Mouse (Mus musculus) forebrain, embryonic 14.5 days (tissue): Measurements from ENCODE around the gene Ribc2. TPM values are rescaled to one million over a fixed set of nuclear protein-coding genes. Genes with fewer than 3 reads are reported as not detected.

ENCODE experiments used
- ATAC-seq: fragments of 200-750 bp; cut with Nextera tagmentation; 2 replicates; pipeline ENCODE4 v1.8.0; 2017; ENCODE audit warnings: mild to moderate bottlenecking, moderate library complexity
- DNase-seq: peaks from one replicate; pipeline ENCODE4 v3.0.0-alpha.2; 2015; ENCODE audit warnings: low spot score
- H3K27ac ChIP-seq: fragments of 300-500 bp; sonication (generic); 2 replicates; pipeline ENCODE4 v1.5.1; 2014; ENCODE audit warnings: low read depth, mild to moderate bottlenecking, control low read depth, low read length, moderate library complexity
- H3K27me3 ChIP-seq: fragments of 300-500 bp; sonication (generic); replicated peaks from 2 replicates; pipeline ENCODE4 v1.6.1; 2014; ENCODE audit warnings: low read length, control low read depth, mixed read lengths; ENCODE audit not compliant: control insufficient read depth, insufficient read depth
- H3K36me3 ChIP-seq: fragments of 300-500 bp; sonication (generic); 2 replicates; pipeline ENCODE4 v1.6.1; 2014; ENCODE audit warnings: low read length, control low read depth; ENCODE audit not compliant: control insufficient read depth, insufficient read depth
- H3K4me1 ChIP-seq: fragments of 300-500 bp; sonication (generic); 2 replicates; pipeline ENCODE4 v1.6.1; 2014; ENCODE audit warnings: antibody characterized with exemption, low read length, control low read depth; ENCODE audit not compliant: control insufficient read depth, insufficient read depth
- H3K4me2 ChIP-seq: fragments of 300-500 bp; sonication (generic); 2 replicates; pipeline ENCODE4 v1.6.1; 2014; ENCODE audit warnings: mild to moderate bottlenecking, control low read depth, low read length
- H3K4me3 ChIP-seq: fragments of 300-500 bp; sonication (generic); 2 replicates; pipeline ENCODE4 v1.5.1; 2014; ENCODE audit warnings: low read depth, low read length, control low read depth
- H3K9ac ChIP-seq: fragments of 300-500 bp; sonication (generic); 2 replicates; pipeline ENCODE4 v1.6.1; 2014; ENCODE audit warnings: mild to moderate bottlenecking, low read length, control low read depth, moderate library complexity
- H3K9me3 ChIP-seq: fragments of 300-500 bp; sonication (generic); replicated peaks from 2 replicates; pipeline ENCODE4 v1.6.1; 2016; ENCODE audit warnings: low read length, control low read depth, mixed read lengths; ENCODE audit not compliant: control insufficient read depth
- WGBS: fragments of 180-500 bp; shearing (Covaris S2); extraction: QIAGEN DNeasy Blood & Tissue Kit; methylation state at CpG from one replicate; pipeline ENCODE4 v1.1.7; 2014; 5-methylcytosine and 5-hydroxymethylcytosine counted together
- polyA plus RNA-seq: library from polyadenylated mRNA; unstranded; fragments of >200 nt; fragmentation: Nextera tagmentation; extraction: Ambion mirVana; gene quantifications from 2 replicates; pipeline ENCODE4 v1.2.1, GENCODE M21; 2014

Ribc2 gene
- polyA plus RNA-seq, 1 experiment from 2014 or later = 0.97 TPM

DNA sequence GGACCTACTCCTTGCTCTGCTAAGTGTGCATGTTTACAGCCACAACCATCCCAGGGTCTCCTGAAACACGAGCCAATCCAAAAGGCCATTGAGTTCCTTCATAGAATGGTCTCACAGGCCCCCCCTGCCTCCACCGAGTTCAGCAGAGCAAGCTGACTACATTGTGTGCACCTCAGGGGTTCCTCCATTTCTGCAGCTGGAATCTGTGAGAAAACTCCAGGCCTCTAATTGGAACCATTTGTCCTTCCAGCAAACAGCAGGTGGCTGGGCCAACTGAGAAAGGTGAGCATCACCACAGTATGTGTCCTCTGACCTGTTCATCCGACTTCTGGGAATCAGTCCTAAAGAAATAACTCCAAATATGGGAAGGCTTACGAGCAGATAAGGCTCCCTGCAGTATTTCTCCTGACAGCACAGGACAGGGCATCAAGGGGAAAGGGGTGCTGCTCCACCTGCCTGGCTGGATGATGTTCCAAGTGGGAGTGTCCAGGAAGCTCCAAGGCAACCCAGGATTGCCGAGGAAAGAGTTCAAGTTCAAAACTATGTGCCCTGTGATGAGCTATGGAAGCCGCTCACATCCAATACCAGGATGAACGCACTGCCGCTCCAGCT is 56.4 kb downstream of the Ribc2 start:
- no peak overlapping the region for H3K27ac ChIP-seq
- DNase-seq (no peak), ATAC-seq (no peak)
- H3K4me3 ChIP-seq = no peak overlapping the region
- H3K36me3 ChIP-seq = no peaks in the 10 kb centered on the region
- no peak overlapping the region for H3K4me2 ChIP-seq
- 52% methylated on average over 8 of the region's 8 CpGs for whole genome bisulfite sequencing
- no peaks in the 10 kb centered on the region for H3K27me3 ChIP-seq
- H3K4me1 ChIP-seq = no peaks in the 10 kb centered on the region
- no peaks in the 10 kb centered on the region for H3K9me3 ChIP-seq
- H3K9ac ChIP-seq = no peak overlapping the region

Other genes starting within 250 kb of the Ribc2 start
- 0.30 and 0.40 TPM in 2 replicates for gene Gm29666, start 212.0 kb upstream of the Ribc2 start, polyA plus RNA-seq
- 28.3 and 33.3 TPM in 2 replicates for gene Nup50, start 208.7 kb upstream of the Ribc2 start, polyA plus RNA-seq
- 14.1 and 16.1 TPM in 2 replicates for gene 5031439G07Rik, start 143.5 kb upstream of the Ribc2 start, polyA plus RNA-seq
- 1.1 and 1.3 TPM in 2 replicates for gene Upk3a, start 114.9 kb upstream of the Ribc2 start, polyA plus RNA-seq
- 29.2 and 29.4 TPM in 2 replicates for gene Fam118a, start 103.1 kb upstream of the Ribc2 start, polyA plus RNA-seq
- gene Smc1b, start 114 bp upstream of the Ribc2 start, polyA plus RNA-seq = 0.09 and 0.28 TPM in 2 replicates
- gene Fbln1, start 73.9 kb downstream of the Ribc2 start, polyA plus RNA-seq = 48.9 and 52.1 TPM in 2 replicates
- gene Atxn10, start 204.2 kb downstream of the Ribc2 start, polyA plus RNA-seq = 516 and 535 TPM in 2 replicates